Mouse (Mus musculus): Measurements from ENCODE around the gene Tmsb4x. TPM values are rescaled to one million over a fixed set of nuclear protein-coding genes. Genes with fewer than 3 reads are reported as not detected.

The Tmsb4x gene
- polyA plus RNA-seq, 1 experiment from 2014 or later = 5,994 TPM

- no peak for ATAC-seq (ENCODE audit: low FRiP score)
- Histone ChIP-seq H3K4me2 (no peak overlapping the region), H3K4me1 (no peaks in the 10 kb centered on the region), H3K27ac (no peak overlapping the region), H3K36me3 (replicated peaks) (no peaks in the 10 kb centered on the region), H3K9ac (no peak overlapping the region), H3K27me3 (peaks cover 45% of the 10 kb centered on the region), H3K4me3 (replicated peaks) (no peak overlapping the region), H3K9me3 (no peaks in the 10 kb centered on the region)
- 84% methylated on average over 6 of the region's 6 CpGs for WGBS
Observed at GRCm38 (mm10) chrX:167175319-167175718, 33.8 kb downstream of the Tmsb4x start.

GRCm38 (mm10) chrX:167174311-167174710 is 34.8 kb downstream of the Tmsb4x start:
- Histone ChIP-seq H3K4me1 (no peaks in the 10 kb centered on the region), H3K27me3 (peaks cover 44% of the 10 kb centered on the region), H3K9me3 (no peaks in the 10 kb centered on the region), H3K36me3 (replicated peaks) (no peaks in the 10 kb centered on the region), H3K9ac (no peak overlapping the region), H3K27ac (no peak overlapping the region), H3K4me2 (no peak overlapping the region), H3K4me3 (replicated peaks) (no peak overlapping the region)
- ATAC-seq (ENCODE audit: low FRiP score) = no peak
- 77% methylated on average over 3 of the region's 3 CpGs for WGBS

- Histone ChIP-seq H3K4me1 (no peaks in the 10 kb centered on the region), H3K9me3 (no peaks in the 10 kb centered on the region), H3K27ac (no peak overlapping the region), H3K9ac (no peak overlapping the region), H3K36me3 (replicated peaks) (no peaks in the 10 kb centered on the region), H3K4me2 (no peak overlapping the region), H3K4me3 (replicated peaks) (no peak overlapping the region), H3K27me3 (peaks cover 51% of the 10 kb centered on the region)
- 60% methylated on average over 2 of the region's 2 CpGs for WGBS
- no peak for ATAC-seq (ENCODE audit: low FRiP score)
Observed at GRCm38 (mm10) chrX:167172256-167172655, 36.9 kb downstream of the Tmsb4x start.

DNA sequence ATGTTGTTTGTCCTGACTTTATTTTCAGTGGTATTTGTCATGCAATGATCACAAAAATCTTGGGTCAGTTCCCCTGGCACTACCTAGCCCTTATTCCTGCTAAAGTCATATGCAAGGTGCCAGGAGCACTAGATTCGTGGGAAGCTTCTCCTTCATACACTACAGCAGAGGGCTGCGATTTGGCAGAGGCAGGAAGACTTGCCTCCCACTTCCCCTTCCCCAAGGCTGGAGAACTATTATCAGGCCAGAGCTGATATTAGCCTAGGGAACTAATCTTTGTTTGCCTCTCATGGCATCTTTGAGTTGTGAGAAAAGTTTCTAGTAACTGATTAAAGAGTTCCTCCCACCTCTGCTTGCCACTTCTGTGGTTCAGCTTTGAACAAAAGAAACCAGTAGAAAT is 37.8 kb downstream of the Tmsb4x start:
- Histone ChIP-seq H3K36me3 (replicated peaks) (no peaks in the 10 kb centered on the region), H3K9ac (no peak overlapping the region), H3K27ac (no peak overlapping the region), H3K9me3 (no peaks in the 10 kb centered on the region), H3K4me1 (no peaks in the 10 kb centered on the region), H3K4me2 (no peak overlapping the region), H3K4me3 (replicated peaks) (no peak overlapping the region), H3K27me3 (peaks cover 55% of the 10 kb centered on the region)
- 85% methylated on average over 2 of the region's 2 CpGs for WGBS
- ATAC-seq (ENCODE audit: low FRiP score) = no peak

DNA sequence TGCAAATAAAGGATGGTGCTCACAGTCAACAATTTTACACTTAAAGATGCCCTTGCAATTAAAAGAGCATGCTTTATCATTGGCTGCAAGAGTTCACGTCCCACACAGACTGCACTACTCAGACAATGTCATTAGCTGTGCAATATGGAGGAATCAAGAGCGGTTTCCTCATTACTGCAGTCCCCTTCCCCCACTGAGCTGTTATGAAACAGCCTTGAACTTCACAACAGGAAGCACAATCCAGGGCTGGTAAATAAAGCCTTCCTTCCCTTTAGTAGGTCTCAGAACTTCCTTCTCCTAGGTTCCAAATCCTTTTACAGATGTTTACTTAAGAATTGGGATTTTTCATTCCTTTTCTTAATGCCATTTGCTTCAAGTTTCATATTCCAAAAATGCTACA is 41.8 kb downstream of the Tmsb4x start:
- peaks cover 59% of the 10 kb centered on the region for H3K27me3 ChIP-seq

GRCm38 (mm10) chrX:167166051-167166450 is 43.1 kb downstream of the Tmsb4x start:
- no peak overlapping the region for H3K4me3 ChIP-seq (replicated peaks)
- no peaks in the 10 kb centered on the region for H3K36me3 ChIP-seq (replicated peaks)
- H3K27me3 ChIP-seq = peaks cover 53% of the 10 kb centered on the region
- no peak overlapping the region for H3K4me2 ChIP-seq
- WGBS = 84% methylated on average over 1 of the region's 1 CpGs
- no peaks in the 10 kb centered on the region for H3K4me1 ChIP-seq
- ATAC-seq (ENCODE audit: low FRiP score) = no peak
- no peaks in the 10 kb centered on the region for H3K9me3 ChIP-seq
- no peak overlapping the region for H3K27ac ChIP-seq
- no peak overlapping the region for H3K9ac ChIP-seq

More for the DNA sequence above, 41.8 kb downstream of the Tmsb4x start:
- no peak overlapping the region for H3K27ac ChIP-seq
- no peak overlapping the region for H3K4me3 ChIP-seq (replicated peaks)
- H3K36me3 ChIP-seq (replicated peaks) = no peaks in the 10 kb centered on the region
- 64% methylated on average over 2 of the region's 2 CpGs for WGBS
- H3K9ac ChIP-seq = no peak overlapping the region
- H3K4me2 ChIP-seq = no peak overlapping the region
- H3K4me1 ChIP-seq = no peaks in the 10 kb centered on the region
- ATAC-seq (ENCODE audit: low FRiP score) = no peak
- H3K9me3 ChIP-seq = no peaks in the 10 kb centered on the region

GRCm38 (mm10) chrX:167157691-167158090 is 51.4 kb downstream of the Tmsb4x start:
- Histone ChIP-seq H3K4me3 (replicated peaks) (no peak overlapping the region), H3K27ac (no peak overlapping the region), H3K4me1 (no peaks in the 10 kb centered on the region), H3K36me3 (replicated peaks) (no peaks in the 10 kb centered on the region), H3K9me3 (no peaks in the 10 kb centered on the region), H3K27me3 (peaks cover 35% of the 10 kb centered on the region), H3K4me2 (no peak overlapping the region), H3K9ac (no peak overlapping the region)
- WGBS = 84% methylated on average over 4 of the region's 4 CpGs
- no peak for ATAC-seq (ENCODE audit: low FRiP score)

Other genes starting within 250 kb of the Tmsb4x start
- not detected in 2 replicates for gene Tlr8, start 55.0 kb upstream of the Tmsb4x start, polyA plus RNA-seq (2016; fragmentation: Nextera tagmentation; extraction: Ambion mirVana)
- gene Tlr7, start 121.2 kb upstream of the Tmsb4x start, polyA plus RNA-seq (2016; fragmentation: Nextera tagmentation; extraction: Ambion mirVana) = 0.09 and 0.23 TPM in 2 replicates
- 17.4 and 18.2 TPM in 2 replicates for gene Prps2, start 173.4 kb upstream of the Tmsb4x start, polyA plus RNA-seq (2016; fragmentation: Nextera tagmentation; extraction: Ambion mirVana)